Mouse (Mus musculus): ENCODE measurements at regions not wholly inside any gene's neighbourhood (a gene's known extent, or its start where the extent isn't known, plus 50 kb on each side); places are given as distances from the start of the nearest gene placed in this dataset.

- Histone ChIP-seq H3K4me1 (ENCODE audit: control insufficient read depth, insufficient read depth, low read length) (no peaks in the 10 kb centered on the region), H3K4me2 (ENCODE audit: low read depth, severe bottlenecking) (no peak overlapping the region), H3K9ac (ENCODE audit: low read length) (no peak overlapping the region), H3K27me3 (ENCODE audit: control insufficient read depth, insufficient read depth, low read length) (no peaks in the 10 kb centered on the region), H3K9me3 (ENCODE audit: control insufficient read depth, low read length) (no peaks in the 10 kb centered on the region), H3K27ac (replicated peaks; ENCODE audit: low read depth, low read length) (no peak overlapping the region), H3K36me3 (ENCODE audit: control insufficient read depth, insufficient read depth, low read length) (no peaks in the 10 kb centered on the region), H3K4me3 (ENCODE audit: low read depth, low read length) (no peak overlapping the region)
- no peak for ATAC-seq (ENCODE audit: insufficient number of reproducible peaks, low FRiP score, low TSS enrichment, low read depth)
- WGBS = 39% methylated on average over 1 of the region's 1 CpGs
- no peak for DNase-seq (ENCODE audit: low spot score)
Measured at GRCm38 (mm10) chr14:66534671-66535070, 525.7 kb upstream of the Gulo start.

- no peak for ATAC-seq (ENCODE audit: insufficient number of reproducible peaks, low FRiP score, low TSS enrichment, low read depth)
- DNase-seq (ENCODE audit: low spot score) = peak; percentile 50
- Histone ChIP-seq H3K4me1 (ENCODE audit: control insufficient read depth, insufficient read depth, low read length) (no peaks in the 10 kb centered on the region), H3K4me2 (ENCODE audit: low read depth, severe bottlenecking) (no peak overlapping the region), H3K27ac (replicated peaks; ENCODE audit: low read depth, low read length) (no peak overlapping the region), H3K27me3 (ENCODE audit: control insufficient read depth, insufficient read depth, low read length) (no peaks in the 10 kb centered on the region), H3K9me3 (ENCODE audit: control insufficient read depth, low read length) (no peaks in the 10 kb centered on the region), H3K4me3 (ENCODE audit: low read depth, low read length) (no peak overlapping the region), H3K36me3 (ENCODE audit: control insufficient read depth, insufficient read depth, low read length) (no peaks in the 10 kb centered on the region), H3K9ac (ENCODE audit: low read length) (no peak overlapping the region)
- 33% methylated on average over 5 of the region's 5 CpGs for WGBS
Measured at GRCm38 (mm10) chr14:66528135-66528534, 519.1 kb upstream of the Gulo start.

GRCm38 (mm10) chr14:66527061-66527460, 518.1 kb upstream of the Gulo start:
- Histone ChIP-seq H3K4me2 (ENCODE audit: low read depth, severe bottlenecking) (no peak overlapping the region), H3K36me3 (ENCODE audit: control insufficient read depth, insufficient read depth, low read length) (no peaks in the 10 kb centered on the region), H3K27me3 (ENCODE audit: control insufficient read depth, insufficient read depth, low read length) (no peaks in the 10 kb centered on the region), H3K4me1 (ENCODE audit: control insufficient read depth, insufficient read depth, low read length) (no peaks in the 10 kb centered on the region), H3K27ac (replicated peaks; ENCODE audit: low read depth, low read length) (no peak overlapping the region), H3K9ac (ENCODE audit: low read length) (no peak overlapping the region), H3K9me3 (ENCODE audit: control insufficient read depth, low read length) (no peaks in the 10 kb centered on the region), H3K4me3 (ENCODE audit: low read depth, low read length) (no peak overlapping the region)
- no peak for DNase-seq (ENCODE audit: low spot score)
- no peak for ATAC-seq (ENCODE audit: insufficient number of reproducible peaks, low FRiP score, low TSS enrichment, low read depth)
- 66% methylated on average over 6 of the region's 6 CpGs for WGBS

GRCm38 (mm10) chr14:66522856-66523400, 513.9 kb upstream of the Gulo start:
- Histone ChIP-seq H3K4me1 (ENCODE audit: control insufficient read depth, insufficient read depth, low read length) (no peaks in the 10 kb centered on the region), H3K4me3 (ENCODE audit: low read depth, low read length) (no peak overlapping the region), H3K9me3 (ENCODE audit: control insufficient read depth, low read length) (no peaks in the 10 kb centered on the region), H3K9ac (ENCODE audit: low read length) (no peak overlapping the region), H3K27ac (replicated peaks; ENCODE audit: low read depth, low read length) (no peak overlapping the region), H3K27me3 (ENCODE audit: control insufficient read depth, insufficient read depth, low read length) (no peaks in the 10 kb centered on the region), H3K36me3 (ENCODE audit: control insufficient read depth, insufficient read depth, low read length) (no peaks in the 10 kb centered on the region), H3K4me2 (ENCODE audit: low read depth, severe bottlenecking) (no peak overlapping the region)
- 80% methylated on average over 6 of the region's 6 CpGs for WGBS
- DNase-seq (ENCODE audit: low spot score) = no peak
- ATAC-seq (ENCODE audit: insufficient number of reproducible peaks, low FRiP score, low TSS enrichment, low read depth) = no peak

- Histone ChIP-seq H3K4me3 (ENCODE audit: low read depth, low read length) (no peak overlapping the region), H3K27ac (replicated peaks; ENCODE audit: low read depth, low read length) (no peak overlapping the region), H3K27me3 (ENCODE audit: control insufficient read depth, insufficient read depth, low read length) (no peaks in the 10 kb centered on the region), H3K36me3 (ENCODE audit: control insufficient read depth, insufficient read depth, low read length) (no peaks in the 10 kb centered on the region), H3K9me3 (ENCODE audit: control insufficient read depth, low read length) (no peaks in the 10 kb centered on the region), H3K9ac (ENCODE audit: low read length) (no peak overlapping the region), H3K4me1 (ENCODE audit: control insufficient read depth, insufficient read depth, low read length) (no peaks in the 10 kb centered on the region), H3K4me2 (ENCODE audit: low read depth, severe bottlenecking) (no peak overlapping the region)
- DNase-seq (ENCODE audit: low spot score) (no peak), ATAC-seq (ENCODE audit: insufficient number of reproducible peaks, low FRiP score, low TSS enrichment, low read depth) (no peak)
- WGBS = 62% methylated on average over 7 of the region's 7 CpGs
Measured at GRCm38 (mm10) chr14:66521836-66522629, 513.0 kb upstream of the Gulo start.

GRCm38 (mm10) chr14:66516770-66517169, 507.8 kb upstream of the Gulo start:
- no peak overlapping the region for H3K4me3 ChIP-seq (ENCODE audit: low read depth, low read length)
- DNase-seq (ENCODE audit: low spot score) (no peak), ATAC-seq (ENCODE audit: insufficient number of reproducible peaks, low FRiP score, low TSS enrichment, low read depth) (no peak)
- WGBS = 86% methylated on average over 3 of the region's 3 CpGs
- H3K36me3 ChIP-seq (ENCODE audit: control insufficient read depth, insufficient read depth, low read length) = no peaks in the 10 kb centered on the region
- no peak overlapping the region for H3K4me2 ChIP-seq (ENCODE audit: low read depth, severe bottlenecking)
- no peak overlapping the region for H3K9ac ChIP-seq (ENCODE audit: low read length)
- H3K4me1 ChIP-seq (ENCODE audit: control insufficient read depth, insufficient read depth, low read length) = no peaks in the 10 kb centered on the region
- H3K27ac ChIP-seq (replicated peaks; ENCODE audit: low read depth, low read length) = no peak overlapping the region
- H3K27me3 ChIP-seq (ENCODE audit: control insufficient read depth, insufficient read depth, low read length) = no peaks in the 10 kb centered on the region
- H3K9me3 ChIP-seq (ENCODE audit: control insufficient read depth, low read length) = no peaks in the 10 kb centered on the region

- Histone ChIP-seq H3K27me3 (ENCODE audit: control insufficient read depth, insufficient read depth, low read length) (no peaks in the 10 kb centered on the region), H3K27ac (replicated peaks; ENCODE audit: low read depth, low read length) (no peak overlapping the region), H3K4me3 (ENCODE audit: low read depth, low read length) (no peak overlapping the region), H3K36me3 (ENCODE audit: control insufficient read depth, insufficient read depth, low read length) (no peaks in the 10 kb centered on the region), H3K9ac (ENCODE audit: low read length) (no peak overlapping the region), H3K4me2 (ENCODE audit: low read depth, severe bottlenecking) (no peak overlapping the region), H3K9me3 (ENCODE audit: control insufficient read depth, low read length) (no peaks in the 10 kb centered on the region), H3K4me1 (ENCODE audit: control insufficient read depth, insufficient read depth, low read length) (no peaks in the 10 kb centered on the region)
- WGBS = 85% methylated on average over 5 of the region's 5 CpGs
- no peak for ATAC-seq (ENCODE audit: insufficient number of reproducible peaks, low FRiP score, low TSS enrichment, low read depth)
- no peak for DNase-seq (ENCODE audit: low spot score)
Measured at GRCm38 (mm10) chr14:66510750-66511149, 501.7 kb upstream of the Gulo start.

GRCm38 (mm10) chr14:66510218-66510617, 501.2 kb upstream of the Gulo start:
- Histone ChIP-seq H3K4me2 (ENCODE audit: low read depth, severe bottlenecking) (no peak overlapping the region), H3K9ac (ENCODE audit: low read length) (no peak overlapping the region), H3K27me3 (ENCODE audit: control insufficient read depth, insufficient read depth, low read length) (no peaks in the 10 kb centered on the region), H3K4me1 (ENCODE audit: control insufficient read depth, insufficient read depth, low read length) (no peaks in the 10 kb centered on the region), H3K9me3 (ENCODE audit: control insufficient read depth, low read length) (no peaks in the 10 kb centered on the region), H3K4me3 (ENCODE audit: low read depth, low read length) (no peak overlapping the region), H3K36me3 (ENCODE audit: control insufficient read depth, insufficient read depth, low read length) (no peaks in the 10 kb centered on the region), H3K27ac (replicated peaks; ENCODE audit: low read depth, low read length) (no peak overlapping the region)
- DNase-seq (ENCODE audit: low spot score) (no peak), ATAC-seq (ENCODE audit: insufficient number of reproducible peaks, low FRiP score, low TSS enrichment, low read depth) (no peak)
- WGBS = 53% methylated on average over 1 of the region's 1 CpGs

- ATAC-seq (ENCODE audit: insufficient number of reproducible peaks, low FRiP score, low TSS enrichment, low read depth) = no peak
- H3K4me3 ChIP-seq (ENCODE audit: low read depth, low read length) = no peak overlapping the region
- DNase-seq (ENCODE audit: low spot score) = no peak
- H3K9me3 ChIP-seq (ENCODE audit: control insufficient read depth, low read length) = no peaks in the 10 kb centered on the region
- no peak overlapping the region for H3K9ac ChIP-seq (ENCODE audit: low read length)
- no peaks in the 10 kb centered on the region for H3K4me1 ChIP-seq (ENCODE audit: control insufficient read depth, insufficient read depth, low read length)
- H3K36me3 ChIP-seq (ENCODE audit: control insufficient read depth, insufficient read depth, low read length) = no peaks in the 10 kb centered on the region
- no peak overlapping the region for H3K4me2 ChIP-seq (ENCODE audit: low read depth, severe bottlenecking)
- no peak overlapping the region for H3K27ac ChIP-seq (replicated peaks; ENCODE audit: low read depth, low read length)
- 91% methylated on average over 7 of the region's 7 CpGs for WGBS
- H3K27me3 ChIP-seq (ENCODE audit: control insufficient read depth, insufficient read depth, low read length) = no peaks in the 10 kb centered on the region
Measured at GRCm38 (mm10) chr14:66509706-66510105, 500.7 kb upstream of the Gulo start.

Data from limb, embryonic 11.5 days (tissue).